Mouse (Mus musculus): ENCODE data around the gene Kazn. TPM values are rescaled to one million over a fixed set of nuclear protein-coding genes. Genes with fewer than 3 reads are reported as not detected.

The Kazn gene
- polyA plus RNA-seq, 1 experiment: 3.7 TPM

DNA sequence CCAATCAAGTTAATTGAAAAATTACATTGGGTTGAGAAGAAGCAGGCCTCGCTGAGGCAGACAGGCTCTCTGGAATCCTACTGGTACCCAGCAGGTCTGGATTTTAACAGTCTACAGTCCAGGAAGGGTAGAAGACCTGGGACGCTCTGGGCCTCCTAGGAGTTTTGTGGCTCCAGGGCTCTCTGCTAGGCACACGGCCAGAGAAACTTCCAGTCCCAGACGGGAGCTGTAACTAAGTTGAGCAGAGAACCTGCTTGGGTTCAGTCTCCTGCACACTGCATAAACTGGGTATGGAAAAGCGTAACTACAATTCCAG, 17.5 kb downstream of the Kazn start:
- Histone ChIP-seq H3K4me3 (replicated peaks; ENCODE audit: control insufficient read depth, low read depth, low read length) (no peak overlapping the region), H3K4me1 (ENCODE audit: control insufficient read depth, insufficient read depth, low read length) (no peaks in the 10 kb centered on the region), H3K27ac (ENCODE audit: control insufficient read depth, insufficient read depth, low read depth, low read length, poor library complexity) (no peak overlapping the region)
- 87% methylated on average over 5 of the region's 5 CpGs for WGBS
- TF ChIP-seq CTCF (IDR thresholded peaks at IDR 0.05; ENCODE audit: control insufficient read depth, insufficient read depth, low read length): no peak
- TF ChIP-seq POLR2A (IDR thresholded peaks at IDR 0.05; ENCODE audit: borderline replicate concordance, control insufficient read depth, low read depth, low read length): no peak

- Histone ChIP-seq H3K4me3 (replicated peaks; ENCODE audit: control insufficient read depth, low read depth, low read length) (no peak overlapping the region), H3K4me1 (ENCODE audit: control insufficient read depth, insufficient read depth, low read length) (no peaks in the 10 kb centered on the region), H3K27ac (ENCODE audit: control insufficient read depth, insufficient read depth, low read depth, low read length, poor library complexity) (no peak overlapping the region)
- TF ChIP-seq POLR2A (IDR thresholded peaks at IDR 0.05; ENCODE audit: borderline replicate concordance, control insufficient read depth, low read depth, low read length): no peak
- TF ChIP-seq CTCF (IDR thresholded peaks at IDR 0.05; ENCODE audit: control insufficient read depth, insufficient read depth, low read length): no peak
- 85% methylated on average over 18 of the region's 18 CpGs for WGBS
Measured at GRCm38 (mm10) chr4:142221025-142221756, 18.0 kb downstream of the Kazn start.

GRCm38 (mm10) chr4:142218997-142219396, 20.2 kb downstream of the Kazn start:
- H3K4me3 ChIP-seq (replicated peaks; ENCODE audit: control insufficient read depth, low read depth, low read length): no peak overlapping the region
- H3K4me1 ChIP-seq (ENCODE audit: control insufficient read depth, insufficient read depth, low read length): no peaks in the 10 kb centered on the region
- WGBS: 73% methylated on average over 8 of the region's 8 CpGs
- no peak overlapping the region for H3K27ac ChIP-seq (ENCODE audit: control insufficient read depth, insufficient read depth, low read depth, low read length, poor library complexity)
- no peak for TF ChIP-seq POLR2A (IDR thresholded peaks at IDR 0.05; ENCODE audit: borderline replicate concordance, control insufficient read depth, low read depth, low read length)
- no peak for TF ChIP-seq CTCF (IDR thresholded peaks at IDR 0.05; ENCODE audit: control insufficient read depth, insufficient read depth, low read length)

DNA sequence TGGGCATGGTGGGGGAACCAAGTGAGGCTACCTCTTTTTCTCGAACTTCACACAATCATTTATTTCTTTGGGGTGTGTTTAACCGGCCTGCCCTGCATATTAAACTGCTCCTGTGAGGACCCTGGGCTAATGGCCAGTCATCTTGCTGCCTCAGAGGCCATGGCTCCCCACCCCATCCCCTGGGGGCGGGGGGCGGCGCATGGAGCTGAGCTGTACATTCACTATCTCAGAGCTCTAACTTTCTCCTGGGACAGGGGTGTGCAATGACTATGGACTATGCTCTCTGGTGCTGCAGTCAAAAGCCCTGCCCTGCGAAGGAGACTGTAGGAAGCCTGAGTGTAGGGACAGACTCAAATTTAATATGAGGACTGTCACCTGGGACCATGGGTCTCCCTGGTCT, 22.2 kb downstream of the Kazn start:
- no peak for TF ChIP-seq CTCF (IDR thresholded peaks at IDR 0.05; ENCODE audit: control insufficient read depth, insufficient read depth, low read length)
- no peak for TF ChIP-seq POLR2A (IDR thresholded peaks at IDR 0.05; ENCODE audit: borderline replicate concordance, control insufficient read depth, low read depth, low read length)
- no peak overlapping the region for H3K27ac ChIP-seq (ENCODE audit: control insufficient read depth, insufficient read depth, low read depth, low read length, poor library complexity)
- H3K4me3 ChIP-seq (replicated peaks; ENCODE audit: control insufficient read depth, low read depth, low read length): no peak overlapping the region
- 85% methylated on average over 6 of the region's 6 CpGs for WGBS
- H3K4me1 ChIP-seq (ENCODE audit: control insufficient read depth, insufficient read depth, low read length): no peaks in the 10 kb centered on the region

- no peak overlapping the region for H3K4me3 ChIP-seq (replicated peaks; ENCODE audit: control insufficient read depth, low read depth, low read length)
- no peaks in the 10 kb centered on the region for H3K4me1 ChIP-seq (ENCODE audit: control insufficient read depth, insufficient read depth, low read length)
- 78% methylated on average over 7 of the region's 7 CpGs for WGBS
- TF ChIP-seq POLR2A (IDR thresholded peaks at IDR 0.05; ENCODE audit: borderline replicate concordance, control insufficient read depth, low read depth, low read length) (no peak), CTCF (IDR thresholded peaks at IDR 0.05; ENCODE audit: control insufficient read depth, insufficient read depth, low read length) (no peak)
- no peak overlapping the region for H3K27ac ChIP-seq (ENCODE audit: control insufficient read depth, insufficient read depth, low read depth, low read length, poor library complexity)
Measured at GRCm38 (mm10) chr4:142215760-142216159, 23.4 kb downstream of the Kazn start.

- no peak overlapping the region for H3K27ac ChIP-seq (ENCODE audit: control insufficient read depth, insufficient read depth, low read depth, low read length, poor library complexity)
- no peaks in the 10 kb centered on the region for H3K4me1 ChIP-seq (ENCODE audit: control insufficient read depth, insufficient read depth, low read length)
- WGBS: 77% methylated on average over 6 of the region's 6 CpGs
- no peak for TF ChIP-seq POLR2A (IDR thresholded peaks at IDR 0.05; ENCODE audit: borderline replicate concordance, control insufficient read depth, low read depth, low read length)
- no peak for TF ChIP-seq CTCF (IDR thresholded peaks at IDR 0.05; ENCODE audit: control insufficient read depth, insufficient read depth, low read length)
- no peak overlapping the region for H3K4me3 ChIP-seq (replicated peaks; ENCODE audit: control insufficient read depth, low read depth, low read length)
Measured at GRCm38 (mm10) chr4:142214532-142214931, 24.7 kb downstream of the Kazn start.

DNA sequence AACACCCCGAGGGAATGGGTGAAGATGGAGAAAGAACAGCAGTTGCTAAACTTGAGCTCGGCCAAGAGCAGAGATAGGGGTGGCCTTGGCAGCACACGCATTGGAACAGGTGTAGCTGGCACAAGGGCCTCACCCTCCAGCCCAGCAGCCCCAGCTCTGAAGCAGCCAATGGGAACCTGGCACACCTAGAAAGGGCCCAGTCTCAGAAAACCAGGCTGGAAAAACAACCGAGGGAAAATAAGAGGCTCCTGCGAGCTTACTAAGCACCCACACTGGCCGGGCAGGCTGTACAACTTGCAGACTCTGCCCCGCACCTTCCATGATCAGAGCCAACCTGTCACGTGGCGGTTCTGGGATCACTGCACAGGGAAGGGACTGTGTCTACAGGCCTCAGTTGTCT, 26.8 kb downstream of the Kazn start:
- Histone ChIP-seq H3K27ac (ENCODE audit: control insufficient read depth, insufficient read depth, low read depth, low read length, poor library complexity) (no peak overlapping the region), H3K4me1 (ENCODE audit: control insufficient read depth, insufficient read depth, low read length) (no peaks in the 10 kb centered on the region), H3K4me3 (replicated peaks; ENCODE audit: control insufficient read depth, low read depth, low read length) (no peak overlapping the region)
- 63% methylated on average over 9 of the region's 9 CpGs for WGBS
- TF ChIP-seq POLR2A (IDR thresholded peaks at IDR 0.05; ENCODE audit: borderline replicate concordance, control insufficient read depth, low read depth, low read length): no peak

GRCm38 (mm10) chr4:142209884-142210283, 29.3 kb downstream of the Kazn start:
- WGBS: 7% methylated on average over 9 of the region's 9 CpGs
- TF ChIP-seq CTCF (IDR thresholded peaks at IDR 0.05; ENCODE audit: control insufficient read depth, insufficient read depth, low read length) (no peak), POLR2A (IDR thresholded peaks at IDR 0.05; ENCODE audit: borderline replicate concordance, control insufficient read depth, low read depth, low read length) (no peak)
- no peak overlapping the region for H3K4me3 ChIP-seq (replicated peaks; ENCODE audit: control insufficient read depth, low read depth, low read length)
- H3K4me1 ChIP-seq (ENCODE audit: control insufficient read depth, insufficient read depth, low read length): no peaks in the 10 kb centered on the region
- H3K27ac ChIP-seq (ENCODE audit: control insufficient read depth, insufficient read depth, low read depth, low read length, poor library complexity): no peak overlapping the region

- WGBS: 37% methylated on average over 7 of the region's 7 CpGs
- Histone ChIP-seq H3K27ac (ENCODE audit: control insufficient read depth, insufficient read depth, low read depth, low read length, poor library complexity) (no peak overlapping the region), H3K4me3 (replicated peaks; ENCODE audit: control insufficient read depth, low read depth, low read length) (no peak overlapping the region), H3K4me1 (ENCODE audit: control insufficient read depth, insufficient read depth, low read length) (no peaks in the 10 kb centered on the region)
- TF ChIP-seq CTCF (IDR thresholded peaks at IDR 0.05; ENCODE audit: control insufficient read depth, insufficient read depth, low read length): no peak
Measured at GRCm38 (mm10) chr4:142209476-142209875, 29.7 kb downstream of the Kazn start.
